Mouse (Mus musculus) kidney, postnatal 0 days (tissue): Measurements from ENCODE around the gene Sfxn5. TPM values are rescaled to one million over a fixed set of nuclear protein-coding genes. Genes with fewer than 3 reads are reported as not detected.

ENCODE experiments used
- ATAC-seq: fragments of 200-750 bp; cut with Nextera tagmentation; replicated peaks from 2 replicates; pipeline ENCODE4 v1.8.0; 2017; ENCODE audit warnings: low read depth, moderate number of reproducible peaks, moderate TSS enrichment, moderate library complexity; ENCODE audit not compliant: low FRiP score
- DNase-seq: peaks from one replicate; pipeline ENCODE4 v3.0.0-alpha.2; 2016; ENCODE audit warnings: low spot score
- H3K27ac ChIP-seq: fragments of 300-500 bp; sonication (generic); 2 replicates; pipeline ENCODE4 v1.5.1; 2014; ENCODE audit warnings: mild to moderate bottlenecking
- H3K27me3 ChIP-seq: fragments of 300-500 bp; sonication (generic); 2 replicates; pipeline ENCODE4 v1.6.1; 2014; ENCODE audit warnings: low read length, mixed read lengths; ENCODE audit not compliant: insufficient read depth
- H3K36me3 ChIP-seq: fragments of 300-500 bp; sonication (generic); 2 replicates; pipeline ENCODE4 v1.6.1; 2014; ENCODE audit warnings: low read length, mixed read lengths; ENCODE audit not compliant: insufficient read depth
- H3K4me1 ChIP-seq: fragments of 300-500 bp; sonication (generic); replicated peaks from 2 replicates; pipeline ENCODE4 v1.6.1; 2014; ENCODE audit warnings: antibody characterized with exemption, low read length, mixed read lengths; ENCODE audit not compliant: insufficient read depth
- H3K4me2 ChIP-seq: fragments of 300-500 bp; sonication (generic); 2 replicates; pipeline ENCODE4 v1.6.1; 2014; ENCODE audit warnings: mild to moderate bottlenecking, low read length, moderate library complexity, mixed read lengths
- H3K4me3 ChIP-seq: fragments of 300-500 bp; sonication (generic); replicated peaks from 2 replicates; pipeline ENCODE4 v1.5.1; 2014; ENCODE audit warnings: low read depth, low read length
- H3K9ac ChIP-seq: fragments of 300-500 bp; sonication (generic); 2 replicates; pipeline ENCODE4 v1.6.1; 2014; ENCODE audit warnings: low read depth, low read length
- H3K9me3 ChIP-seq: fragments of 300-500 bp; sonication (generic); replicated peaks from 2 replicates; pipeline ENCODE4 v1.6.1; 2016; ENCODE audit warnings: low read length, inconsistent platforms, mixed read lengths
- CTCF ChIP-seq: IDR thresholded peaks from 2 replicates; pipeline ENCODE4 v1.5.1; 2016; ENCODE audit warnings: antibody characterized with exemption, low read depth, mild to moderate bottlenecking, moderate library complexity
- WGBS: fragments of 180-500 bp; shearing (Covaris S2); extraction: QIAGEN DNeasy Blood & Tissue Kit; methylation state at CpG from one replicate; pipeline ENCODE4 v1.1.7; 2014; 5-methylcytosine and 5-hydroxymethylcytosine counted together
- polyA plus RNA-seq: library from polyadenylated mRNA; unstranded; fragments of >200 nt; fragmentation: Nextera tagmentation; extraction: Ambion mirVana; gene quantifications from 2 replicates; pipeline ENCODE4 v1.2.1, GENCODE M21; 2015

Sfxn5 gene
- polyA plus RNA-seq, 1 experiment from 2014 or later = 15.7 TPM

- Histone ChIP-seq H3K9me3 (no peaks in the 10 kb centered on the region), H3K9ac (peak overlapping the region; percentile 28), H3K4me1 (peaks cover 23% of the 10 kb centered on the region; the same call in 1 of the 2 replicates), H3K27me3 (peaks cover 77% of the 10 kb centered on the region), H3K4me3 (peak overlapping the region; percentile 38), H3K36me3 (no peaks in the 10 kb centered on the region), H3K4me2 (peak overlapping the region; percentile 59), H3K27ac (no peak overlapping the region)
- WGBS = 4% methylated on average over 52 of the region's 52 CpGs
- no peak for ATAC-seq
- TF ChIP-seq CTCF = no peak
- peak; percentile 64 for DNase-seq
Observed at GRCm38 (mm10) chr6:85189911-85190591, 143.2 kb downstream of the Sfxn5 start.

- DNase-seq = no peak
- ATAC-seq = no peak
- peaks cover 75% of the 10 kb centered on the region for H3K27me3 ChIP-seq
- TF ChIP-seq CTCF = no peak
- peak overlapping the region; percentile 38 for H3K4me3 ChIP-seq
- H3K36me3 ChIP-seq = no peaks in the 10 kb centered on the region
- peak overlapping the region; percentile 59; the same call in 1 of the 2 replicates for H3K4me2 ChIP-seq
- no peak overlapping the region for H3K27ac ChIP-seq
- H3K9ac ChIP-seq = no peak overlapping the region
- H3K4me1 ChIP-seq = peaks cover 23% of the 10 kb centered on the region; the same call in 1 of the 2 replicates
- WGBS = 8% methylated on average over 14 of the region's 14 CpGs
- H3K9me3 ChIP-seq = no peaks in the 10 kb centered on the region
Observed at GRCm38 (mm10) chr6:85189361-85189760, 143.9 kb downstream of the Sfxn5 start.

- DNase-seq (peak; percentile 28), ATAC-seq (no peak)
- Histone ChIP-seq H3K9me3 (no peaks in the 10 kb centered on the region), H3K27me3 (peaks cover 74% of the 10 kb centered on the region), H3K27ac (peak overlapping the region; percentile 61; the same call in 1 of the 2 replicates), H3K9ac (peak overlapping the region; percentile 38), H3K4me2 (peak overlapping the region; percentile 55), H3K4me1 (peaks cover 23% of the 10 kb centered on the region; the same call in 1 of the 2 replicates), H3K36me3 (no peaks in the 10 kb centered on the region), H3K4me3 (peak overlapping the region; percentile 38)
- 1% methylated on average over 39 of the region's 39 CpGs for WGBS
- no peak for TF ChIP-seq CTCF
Observed at GRCm38 (mm10) chr6:85188256-85189110, 144.7 kb downstream of the Sfxn5 start.

- DNase-seq (peak; percentile 58), ATAC-seq (peak; percentile 88)
- peak within 1 kb of the TSS; percentile 61; the same call in 1 of the 2 replicates for H3K27ac ChIP-seq
- H3K27me3 ChIP-seq = peaks cover 65% of the 10 kb centered on the region
- no peaks in the 10 kb centered on the region for H3K9me3 ChIP-seq
- H3K4me2 ChIP-seq = peak within 1 kb of the TSS; percentile 55
- no peaks in the 10 kb centered on the region for H3K36me3 ChIP-seq
- 1% methylated on average over 59 of the region's 81 CpGs for WGBS
- H3K4me1 ChIP-seq = peaks cover 23% of the 10 kb centered on the region; the same call in 1 of the 2 replicates
- TF ChIP-seq CTCF = no peak
- H3K4me3 ChIP-seq = peak within 1 kb of the TSS; percentile 38
- H3K9ac ChIP-seq = peak within 1 kb of the TSS; percentile 38
Observed at GRCm38 (mm10) chr6:85187340-85188211, 145.6 kb downstream of the Sfxn5 start, which contains the start of gene Emx1. Gene Emx1 (plus strand): TSS chr6:85187438.

GRCm38 (mm10) chr6:85186744-85187059 is 146.5 kb downstream of the Sfxn5 start:
- Histone ChIP-seq H3K9me3 (no peaks in the 10 kb centered on the region), H3K4me3 (peak overlapping the region; percentile 24; the same call in 1 of the 2 replicates), H3K36me3 (no peaks in the 10 kb centered on the region), H3K27me3 (peaks cover 57% of the 10 kb centered on the region), H3K27ac (no peak overlapping the region), H3K4me2 (peak overlapping the region; percentile 55), H3K9ac (0 out of 2 replicates have a peak overlapping the region, but pooled peaks have one; percentile 8), H3K4me1 (peaks cover 23% of the 10 kb centered on the region; the same call in 1 of the 2 replicates)
- WGBS = 4% methylated on average over 15 of the region's 15 CpGs
- DNase-seq (no peak), ATAC-seq (no peak)
- no peak for TF ChIP-seq CTCF
